Mouse (Mus musculus): ENCODE measurements at regions not wholly inside any gene's neighbourhood (a gene's known extent, or its start where the extent isn't known, plus 50 kb on each side); places are given as distances from the start of the nearest gene placed in this dataset.

DNA sequence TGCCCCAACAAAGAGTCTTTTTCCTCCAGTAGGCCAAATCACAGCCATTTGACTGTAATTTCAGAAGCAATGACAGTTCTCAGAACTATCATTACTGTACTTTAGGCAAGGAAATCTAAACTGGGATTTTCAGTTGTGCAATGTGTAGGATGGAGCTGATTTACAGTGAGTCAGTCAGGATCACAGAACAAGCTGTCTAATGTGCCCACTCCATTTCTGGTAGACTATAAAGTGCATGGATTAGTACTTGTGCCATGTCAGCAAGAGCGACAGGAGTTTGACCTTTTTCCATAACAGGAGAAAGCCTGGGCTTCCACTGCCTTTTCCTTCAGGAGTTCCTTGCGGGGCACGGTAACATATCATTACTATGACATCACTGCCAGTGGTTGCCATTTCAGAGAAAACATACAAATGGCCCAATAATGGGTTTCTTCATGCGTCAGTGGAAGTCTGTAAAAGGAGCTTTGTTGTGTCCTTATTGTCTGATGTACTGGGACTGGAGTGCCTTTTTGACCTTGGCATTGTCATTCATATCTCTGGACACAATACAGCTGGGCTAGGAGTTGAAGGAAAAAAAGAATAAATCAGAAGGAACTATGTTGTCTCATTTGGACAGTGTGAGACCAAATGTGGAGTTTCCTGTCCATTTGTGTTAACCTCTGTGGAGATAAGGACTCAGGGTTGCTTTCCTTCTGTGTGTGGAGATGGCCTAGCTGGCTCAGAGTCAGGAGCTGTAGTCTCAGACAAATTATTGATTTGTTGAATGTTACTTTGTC lies 271.5 kb upstream of the BC052040 start:
- DNase-seq (ENCODE audit: low spot score in 2 of 2) = no peak

DNA sequence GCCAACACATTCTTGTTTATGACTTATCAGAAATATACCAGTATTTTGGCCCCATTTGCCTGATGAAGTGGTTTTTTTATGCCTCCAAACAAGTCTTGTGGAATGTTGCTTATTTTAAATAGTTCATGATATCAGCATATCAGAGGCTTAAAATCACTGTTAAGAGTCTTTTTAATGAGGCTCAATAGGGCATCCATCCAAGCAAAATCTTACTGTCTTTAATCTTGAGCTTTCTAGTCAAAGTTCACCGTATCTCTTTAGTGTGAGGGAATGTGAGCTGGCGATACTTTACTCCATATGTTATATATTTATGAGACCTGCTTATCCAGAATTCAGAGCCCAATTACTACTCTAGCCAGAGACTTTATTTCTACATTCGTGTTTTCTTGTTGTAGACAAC lies 263.0 kb upstream of the BC052040 start:
- no peak for DNase-seq (ENCODE audit: low spot score in 2 of 2)

DNA sequence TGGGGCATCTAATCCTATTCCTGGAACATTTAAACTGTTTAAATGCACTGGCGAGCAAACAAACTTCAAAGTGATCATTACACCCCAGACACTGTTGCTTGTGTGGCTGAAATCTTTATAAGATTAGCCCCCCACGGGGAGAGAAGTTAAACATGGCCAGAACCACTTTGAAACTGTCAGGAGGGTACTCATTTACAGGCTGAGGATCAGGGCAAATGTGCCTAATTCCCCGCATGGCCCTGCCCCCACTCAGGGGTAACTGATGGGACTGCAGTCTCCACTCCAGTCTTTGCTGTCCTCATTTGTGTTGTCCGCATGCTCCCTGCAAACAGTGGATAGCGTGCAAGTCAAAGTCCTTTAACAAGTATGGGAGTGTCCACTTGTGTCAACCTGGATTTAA lies 258.9 kb upstream of the BC052040 start:
- no peak for DNase-seq (ENCODE audit: low spot score in 2 of 2)

DNA sequence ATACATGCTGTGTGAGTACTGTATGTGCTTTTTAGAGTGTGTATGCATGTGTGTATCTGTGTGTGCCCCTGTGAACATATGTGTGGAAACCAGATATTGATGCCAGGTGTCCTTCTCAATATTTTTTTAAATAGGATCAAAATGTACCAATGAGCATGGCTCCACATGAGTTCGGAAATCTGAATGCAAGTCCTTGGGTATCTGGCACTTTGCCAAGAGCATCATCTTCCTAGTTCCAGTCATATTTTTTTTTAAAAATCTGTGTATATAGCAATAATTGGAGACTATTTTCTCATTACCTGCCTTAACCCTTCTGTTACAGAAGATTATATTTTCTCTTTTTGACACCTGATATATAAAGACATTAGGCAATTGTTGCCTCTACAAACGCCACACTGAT lies 255.0 kb upstream of the BC052040 start:
- DNase-seq (ENCODE audit: low spot score in 2 of 2) = no peak

DNA sequence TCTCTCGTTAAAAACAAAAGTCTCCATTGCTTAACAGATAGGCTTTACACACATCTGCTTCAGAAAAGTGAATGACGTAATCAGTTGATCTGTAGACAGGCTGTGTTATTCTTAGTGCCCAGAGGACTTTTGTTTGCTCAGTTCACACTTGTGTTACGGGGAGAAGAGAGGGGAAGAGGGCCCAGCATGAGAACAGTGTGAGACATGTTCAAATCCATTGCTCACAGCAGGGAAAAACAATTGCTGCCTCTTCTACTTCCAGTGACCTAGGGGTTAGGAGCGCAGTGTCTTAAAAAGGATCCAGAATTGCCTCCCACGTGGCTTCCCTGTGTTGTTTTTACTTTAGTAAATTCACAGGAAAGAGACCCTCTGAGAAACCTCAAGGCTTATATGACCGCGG lies 243.3 kb upstream of the BC052040 start:
- no peak for DNase-seq (ENCODE audit: low spot score in 2 of 2)

DNA sequence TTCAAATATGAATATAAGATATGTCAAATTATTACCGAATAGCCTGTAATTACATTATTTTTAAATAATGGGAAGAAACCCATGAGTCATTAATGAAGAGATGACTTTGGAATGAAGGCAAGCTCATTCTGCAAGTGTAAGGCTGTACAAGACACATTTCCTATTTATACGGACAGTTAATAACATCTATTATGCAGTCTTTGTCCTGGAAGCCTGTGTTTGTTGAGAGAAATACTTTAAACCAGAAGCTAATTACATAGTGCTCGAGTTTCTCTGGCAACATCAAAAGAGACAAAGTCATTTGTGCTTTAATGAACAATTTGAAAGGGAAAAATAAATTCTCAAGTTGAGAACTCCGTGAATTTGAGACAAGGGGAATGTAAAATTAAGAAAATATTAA lies 242.5 kb upstream of the BC052040 start:
- DNase-seq (ENCODE audit: low spot score in 2 of 2) = no peak

DNA sequence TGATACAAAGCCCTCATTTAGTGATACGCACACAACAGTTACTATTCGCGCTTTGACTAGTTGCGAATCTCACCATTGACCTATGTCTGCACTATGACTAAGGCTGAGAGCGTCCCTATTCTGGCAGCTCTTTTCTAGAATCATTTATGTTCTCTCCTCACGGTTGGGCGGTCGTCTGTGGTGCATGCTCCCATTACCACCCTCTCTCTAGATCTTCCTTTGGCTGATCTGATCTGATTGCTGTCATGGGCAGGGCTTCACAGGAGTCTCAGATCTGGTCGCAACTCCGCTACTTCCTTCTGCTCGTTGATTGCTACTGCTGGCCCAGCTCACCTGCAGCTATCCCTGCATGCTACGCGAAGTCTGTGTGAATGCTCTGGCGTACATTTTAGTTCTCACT lies 239.2 kb upstream of the BC052040 start:
- DNase-seq (ENCODE audit: low spot score in 2 of 2) = no peak

DNA sequence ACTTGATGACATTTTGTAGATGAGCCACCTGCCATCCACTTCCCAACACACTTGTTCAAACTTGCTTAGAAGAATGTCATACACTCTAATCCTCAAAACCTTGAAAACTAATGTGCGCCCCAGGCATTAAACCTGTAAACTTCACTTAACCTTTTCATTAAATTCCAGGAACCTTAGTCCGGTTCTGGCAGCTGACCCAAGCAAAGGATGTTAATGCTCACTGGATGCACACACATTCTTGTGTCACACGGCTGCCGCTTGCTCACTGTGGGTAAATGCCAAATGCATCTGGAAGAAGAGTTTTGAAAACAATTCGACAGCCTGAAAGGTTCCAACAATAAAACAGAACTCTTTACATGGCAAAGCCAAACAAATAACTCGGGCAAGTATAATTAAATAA lies 235.0 kb upstream of the BC052040 start:
- DNase-seq (ENCODE audit: low spot score in 2 of 2) = no peak

DNA sequence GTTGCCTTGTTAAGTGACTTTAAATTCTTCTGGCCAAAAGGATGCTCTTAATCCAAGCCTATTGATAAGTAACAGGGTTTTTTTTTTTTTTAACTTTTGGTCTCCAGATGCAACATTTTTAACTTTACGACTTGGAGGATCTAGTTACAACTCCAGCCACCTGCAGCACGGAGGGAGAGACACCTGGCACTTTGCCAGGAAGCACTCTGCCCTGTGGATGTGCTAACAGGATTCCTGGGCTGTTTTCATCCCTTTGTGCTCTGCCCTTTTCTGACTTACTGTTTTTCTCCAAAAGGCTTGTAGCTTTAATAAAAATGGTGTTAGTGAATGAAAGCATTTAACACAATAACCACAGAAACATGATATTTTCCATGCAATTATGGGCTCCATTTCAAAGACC lies 233.3 kb upstream of the BC052040 start:
- DNase-seq (ENCODE audit: low spot score in 2 of 2) = no peak

DNA sequence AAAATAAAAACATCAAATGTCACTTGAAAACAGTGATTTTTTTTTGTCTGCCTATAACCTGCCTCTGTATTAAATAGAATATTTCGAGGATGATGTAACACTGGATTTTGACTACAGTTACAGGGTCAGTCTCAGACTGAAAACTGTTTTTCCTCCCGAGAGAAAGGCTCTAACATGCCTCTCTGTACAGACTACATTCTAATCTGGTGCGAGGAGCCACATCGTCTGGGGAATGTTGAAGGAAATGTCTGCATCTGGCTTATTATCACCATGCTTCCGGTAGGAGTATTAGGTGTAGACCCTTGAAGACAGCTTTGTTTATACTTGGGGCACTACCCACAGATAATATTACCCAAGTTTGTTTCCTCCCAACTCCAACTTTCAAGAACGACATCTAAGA lies 210.4 kb upstream of the BC052040 start:
- no peak for DNase-seq (ENCODE audit: low spot score in 2 of 2)

DNA sequence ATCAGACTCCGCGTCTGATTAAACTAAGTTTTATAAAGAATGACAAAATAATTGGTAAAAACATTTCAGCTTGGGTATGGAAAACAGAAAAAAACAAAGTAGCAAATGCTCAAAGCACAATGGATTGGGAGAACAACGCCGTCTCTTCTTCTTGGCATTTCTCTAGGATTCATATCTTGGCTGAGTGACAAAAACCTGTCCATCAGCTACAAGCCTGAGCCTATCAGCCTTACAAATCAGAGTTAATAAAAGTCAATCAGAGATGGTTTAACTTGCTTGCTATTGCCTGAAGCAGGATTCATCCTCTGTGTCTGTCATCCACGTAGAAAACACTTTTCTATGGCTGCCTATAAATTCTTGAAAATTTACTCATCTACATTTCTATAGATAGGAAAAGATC lies 206.2 kb upstream of the BC052040 start:
- no peak for DNase-seq (ENCODE audit: low spot score in 2 of 2)

DNA sequence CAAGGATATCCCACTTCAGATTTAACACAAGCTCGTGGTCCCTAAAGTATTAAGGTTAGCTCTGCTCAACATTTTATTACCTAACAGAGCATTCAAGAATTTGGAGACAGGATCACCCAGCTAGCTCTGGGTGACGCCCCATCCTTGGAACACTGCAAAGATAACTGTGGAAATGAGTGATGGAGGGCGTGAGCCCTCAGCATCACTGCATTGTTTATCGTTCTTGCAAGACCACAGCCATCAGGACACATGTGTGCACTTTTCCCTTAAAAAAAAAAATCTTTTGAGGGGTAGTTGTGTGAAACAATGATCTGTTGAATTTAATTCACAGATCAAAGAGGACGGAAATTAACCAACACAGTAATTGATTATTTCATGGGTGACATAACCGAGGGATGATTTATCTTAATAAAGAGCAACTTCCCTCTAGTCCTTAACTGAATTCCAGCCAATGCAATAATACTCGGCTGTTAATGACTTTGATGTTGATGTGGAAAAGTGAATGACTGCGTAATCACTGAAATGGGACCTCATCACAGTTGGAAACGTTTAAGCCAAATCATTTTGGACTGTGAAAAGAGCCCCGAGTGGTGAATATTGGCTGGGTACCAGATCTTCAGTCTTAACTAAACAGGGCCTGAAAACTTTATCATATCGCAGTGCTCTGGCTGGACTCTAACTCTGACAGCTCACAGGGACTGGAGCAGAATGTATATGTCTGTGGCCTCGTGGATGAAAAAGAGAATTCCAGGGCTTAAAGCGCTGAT lies 196.9 kb upstream of the BC052040 start:
- DNase-seq (ENCODE audit: low spot score in 2 of 2) = no peak

DNA sequence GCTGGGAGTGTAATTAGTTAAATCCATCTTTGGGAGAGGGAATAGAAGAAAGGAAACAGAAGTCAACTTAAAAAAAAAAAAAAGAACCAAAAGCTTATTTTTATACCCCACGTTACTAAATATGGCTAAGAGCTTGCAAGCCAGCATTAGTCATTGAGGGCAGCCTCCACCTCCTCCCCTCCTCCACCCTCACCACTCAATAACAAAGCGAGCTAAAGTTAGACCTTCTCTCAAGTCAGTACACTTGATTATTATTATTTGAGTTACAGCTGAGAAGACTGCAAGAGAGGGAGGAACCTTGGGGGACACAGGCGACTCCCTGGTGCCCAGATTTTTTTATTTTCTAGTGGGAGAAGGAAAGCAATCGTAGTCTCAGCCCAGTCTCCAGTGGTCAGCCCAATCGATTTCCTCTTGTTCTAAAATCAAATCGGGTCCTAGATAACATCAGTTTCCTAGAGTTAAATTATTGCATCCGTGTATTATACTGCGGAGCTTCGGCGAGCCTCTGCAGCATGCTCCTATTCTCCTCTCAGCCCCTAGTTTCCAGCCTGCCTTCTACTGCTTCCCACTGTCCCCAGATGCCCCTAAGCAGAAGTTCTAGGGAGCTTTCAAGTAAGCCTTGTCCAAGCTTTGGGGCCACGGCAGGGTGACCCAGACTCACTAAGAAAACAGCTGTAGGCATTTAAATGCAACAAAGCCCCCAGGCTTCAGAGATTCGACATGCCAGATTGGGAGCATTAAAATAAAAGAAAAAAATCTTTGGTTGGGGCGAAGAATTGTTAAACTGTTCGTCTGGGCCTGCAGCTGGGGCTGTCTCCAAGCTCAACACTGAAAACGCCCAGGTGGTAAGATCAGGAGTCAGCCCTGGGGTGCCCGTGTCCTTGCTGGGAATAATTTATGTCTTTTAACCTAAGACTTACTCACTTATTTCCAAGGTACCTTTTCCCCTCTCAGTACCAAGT lies 196.0 kb upstream of the BC052040 start:
- peak in 1 of 2 experiments; percentile 5 for DNase-seq (ENCODE audit: low spot score in 2 of 2)

DNA sequence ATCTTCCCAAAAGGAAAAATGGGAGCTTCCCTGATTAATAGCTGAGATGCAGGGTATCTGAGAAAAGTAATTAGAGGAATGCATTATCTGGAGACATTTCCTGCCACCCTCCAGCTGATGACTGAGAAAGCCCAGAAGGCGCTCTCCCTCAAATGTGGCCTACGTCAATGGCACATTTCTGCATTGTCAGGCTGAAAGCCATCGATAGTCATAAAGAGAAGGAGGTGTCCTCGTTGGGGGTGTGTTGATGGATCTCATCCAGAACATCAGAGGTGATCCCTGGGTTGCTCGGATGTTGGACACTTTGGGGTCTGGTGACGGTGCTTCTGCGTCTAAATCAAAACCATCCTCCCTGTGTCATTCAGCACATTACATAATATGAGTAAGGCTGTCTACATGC lies 189.9 kb upstream of the BC052040 start:
- DNase-seq (ENCODE audit: low spot score in 2 of 2) = no peak

DNA sequence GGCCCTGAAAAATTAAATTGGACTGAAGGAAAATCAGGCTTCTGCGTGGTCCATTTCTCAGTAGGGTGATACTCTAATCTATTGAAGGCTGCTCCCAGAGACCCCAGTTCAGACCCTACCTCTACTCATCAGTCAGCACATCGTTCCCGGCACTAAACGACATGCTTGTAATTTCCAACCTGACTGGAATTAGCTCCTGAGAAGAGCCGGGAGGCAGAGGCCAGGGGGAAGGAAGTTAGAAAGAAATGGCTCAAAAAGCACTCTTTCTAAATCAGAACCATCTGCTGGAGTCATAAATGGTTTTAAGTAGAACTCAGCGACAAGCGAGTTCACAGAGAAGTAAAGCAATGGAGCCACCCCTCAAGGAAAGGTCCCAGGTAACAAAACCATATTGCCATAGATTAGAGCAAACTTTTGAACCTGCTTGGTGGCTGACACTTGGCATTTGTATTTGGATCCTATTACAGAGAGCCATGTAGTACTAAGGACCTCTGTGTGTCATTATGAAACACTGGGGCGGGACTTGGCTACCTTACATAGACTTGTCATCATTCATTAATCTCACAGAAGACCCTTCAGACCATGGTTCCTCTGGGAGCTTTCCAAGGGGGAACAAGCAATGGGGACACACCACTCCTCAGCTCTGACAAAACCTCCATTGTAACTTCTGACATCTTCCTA lies 189.3 kb upstream of the BC052040 start:
- DNase-seq (ENCODE audit: low spot score in 2 of 2) = no peak

DNA sequence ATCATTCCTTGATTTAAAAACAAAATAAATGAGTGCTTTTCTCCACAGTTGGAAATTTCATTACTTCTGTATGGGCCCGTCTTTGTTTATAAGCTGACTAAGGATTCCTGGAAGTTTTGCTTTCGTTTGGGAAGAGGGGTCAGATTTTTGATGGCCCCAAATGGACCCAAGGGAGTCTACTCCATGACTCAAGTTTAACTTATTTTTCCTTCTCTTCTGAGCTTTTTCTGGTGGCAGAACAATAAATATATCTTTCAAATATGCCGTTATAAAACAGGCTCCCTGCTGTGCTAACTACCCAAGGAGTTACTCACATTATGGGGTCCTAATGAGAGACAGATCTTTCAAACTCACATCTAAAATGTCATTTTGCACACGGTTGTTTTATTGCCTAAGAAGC lies 187.4 kb upstream of the BC052040 start:
- DNase-seq (ENCODE audit: low spot score in 2 of 2) = no peak

DNA sequence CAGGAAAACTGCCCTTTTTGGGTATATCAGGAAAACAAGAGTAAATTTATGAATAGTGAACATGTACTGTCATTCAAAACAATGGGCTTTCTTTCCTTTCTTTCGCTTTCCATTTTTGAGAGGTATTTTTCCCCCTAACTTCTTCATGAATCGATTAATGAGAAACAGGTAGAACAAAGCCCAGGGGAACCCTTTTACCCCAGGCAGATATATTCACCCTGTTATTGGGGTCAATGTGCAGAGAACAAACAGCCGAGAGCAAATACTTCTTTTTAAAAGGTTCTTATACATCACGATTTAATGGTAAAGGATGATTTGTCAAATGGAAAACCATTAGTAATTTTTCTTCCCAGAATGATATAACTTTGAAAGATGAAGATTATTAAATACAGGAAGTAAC lies 183.0 kb upstream of the BC052040 start:
- DNase-seq (ENCODE audit: low spot score in 2 of 2) = no peak

DNA sequence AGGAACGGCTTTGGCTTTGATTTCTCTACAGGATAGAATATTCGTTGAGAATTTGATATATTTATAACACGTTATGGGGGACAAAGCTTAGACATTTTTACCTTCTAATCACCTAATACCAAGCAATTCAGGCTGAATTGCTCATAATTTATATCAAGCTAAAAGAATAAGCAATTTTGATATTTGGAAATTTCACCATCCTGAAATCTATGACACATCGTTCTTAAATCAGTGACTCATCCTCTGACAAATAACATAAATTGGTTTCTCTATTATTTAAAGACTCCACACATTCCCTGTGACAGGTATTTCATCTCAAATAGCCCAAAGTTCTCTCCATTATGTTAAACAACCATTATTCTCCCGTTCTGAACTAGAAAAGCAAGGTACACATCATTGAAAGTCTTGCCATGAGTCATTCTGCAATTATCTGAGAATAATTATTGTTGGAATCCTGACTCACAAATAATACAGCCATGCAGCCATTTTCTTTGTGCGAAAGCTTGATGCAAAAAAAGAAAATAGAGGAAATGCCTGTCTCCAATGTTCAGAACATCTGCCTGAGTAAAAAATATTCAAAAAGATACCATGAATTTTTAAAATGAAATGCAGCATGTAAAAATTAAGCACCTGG lies 182.3 kb upstream of the BC052040 start:
- no peak for DNase-seq (ENCODE audit: low spot score in 2 of 2)

DNA sequence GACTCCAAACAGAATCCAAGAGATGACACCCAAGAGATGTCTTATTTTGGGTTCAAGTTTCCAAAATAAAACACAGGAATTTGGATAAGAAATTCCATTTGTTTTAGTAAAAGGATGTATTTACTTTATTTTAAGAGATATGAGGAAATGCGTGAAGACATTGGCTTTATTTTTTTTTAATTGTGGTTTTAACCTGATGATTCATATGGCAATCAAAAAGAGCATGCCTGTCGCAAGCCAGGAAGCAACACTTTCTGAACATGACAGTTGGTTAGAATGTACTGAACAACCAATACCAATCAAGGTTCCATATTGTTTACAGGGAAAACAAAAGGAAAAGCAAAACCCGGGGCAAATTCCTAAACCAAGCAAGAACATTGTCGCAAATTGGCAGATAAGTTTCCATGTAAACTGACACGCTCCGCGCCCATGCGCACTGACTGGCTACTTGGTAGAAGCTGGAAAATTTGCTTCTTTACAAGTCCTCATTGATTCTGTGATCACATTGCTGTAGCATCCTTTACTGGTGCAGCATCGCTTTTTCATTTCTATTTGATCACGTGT lies 181.4 kb upstream of the BC052040 start:
- no peak for DNase-seq (ENCODE audit: low spot score in 2 of 2)

DNA sequence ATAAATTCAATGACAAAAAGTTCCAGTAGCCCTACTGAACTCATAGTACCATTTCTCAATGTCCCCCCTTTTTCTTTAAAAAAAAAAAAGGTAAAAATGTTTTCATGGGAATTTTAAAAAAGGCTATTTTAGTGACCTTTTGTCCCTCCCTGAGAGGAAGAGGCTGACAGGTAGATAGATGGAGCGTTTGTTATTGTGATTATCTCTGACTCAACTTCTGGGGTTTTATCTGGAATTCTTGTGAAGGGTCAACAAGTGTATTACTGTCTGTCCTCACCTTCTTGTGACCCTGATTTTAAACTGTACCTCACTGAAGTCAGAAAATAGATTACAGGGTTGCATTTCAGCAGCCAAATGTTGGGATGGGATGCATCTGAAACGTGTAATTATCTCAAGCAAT lies 179.3 kb upstream of the BC052040 start:
- no peak for DNase-seq (ENCODE audit: low spot score in 2 of 2)

DNA sequence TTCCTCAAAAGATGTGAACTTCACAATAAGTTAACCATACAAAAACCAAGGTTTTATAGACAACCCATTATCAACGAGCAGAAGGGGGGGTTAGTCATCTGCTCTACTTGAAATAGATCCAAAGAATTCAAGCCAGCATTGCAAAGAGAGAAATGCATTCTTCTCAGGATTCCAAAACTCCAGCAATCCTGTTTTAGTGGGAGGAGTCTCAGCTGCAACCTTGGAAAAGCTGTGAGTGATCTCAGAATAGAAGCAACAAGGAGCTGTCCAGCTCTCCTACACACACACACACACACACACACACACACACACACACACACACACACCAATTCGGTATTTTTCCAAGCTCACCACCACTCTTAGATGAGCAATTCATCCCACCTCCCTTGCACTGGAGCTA lies 149.0 kb upstream of the BC052040 start:
- DNase-seq (ENCODE audit: low spot score in 2 of 2) = no peak

Measured in frontal cortex, postnatal 14 days (tissue).